Mouse (Mus musculus): Measurements from ENCODE around the gene Rps11. TPM values are rescaled to one million over a fixed set of nuclear protein-coding genes. Genes with fewer than 3 reads are reported as not detected.
"Not testable (repeated sequence)": the region's sequence is repeated elsewhere in the genome, so short reads cannot be mapped to it uniquely, and the experiment has no call there.

The Rps11 gene
- 1,160 and 1,195 TPM in 2 replicates for polyA plus RNA-seq (2016; fragmentation: Nextera tagmentation; extraction: Ambion mirVana)

- Histone ChIP-seq H3K27me3 (no peaks in the 10 kb centered on the region), H3K4me2 (replicated peaks) (peak within 1 kb of the TSS; percentile 86), H3K9ac (replicated peaks) (peak within 1 kb of the TSS; percentile 97), H3K4me3 (peak within 1 kb of the TSS; percentile 88), H3K27ac (replicated peaks) (peak within 1 kb of the TSS; percentile 85), H3K36me3 (peaks cover 65% of the 10 kb centered on the region), H3K9me3 (no peaks in the 10 kb centered on the region), H3K4me1 (peaks cover 54% of the 10 kb centered on the region)
- peak; percentile 80 for ATAC-seq (ENCODE audit: low FRiP score, low read depth)
- under 1% methylated on average over 59 of the region's 59 CpGs for WGBS
Observed at GRCm38 (mm10) chr7:45124224-45125143, at the start of gene Rps11. TSS of gene Rps11 (minus strand) at chr7:45124439.

DNA sequence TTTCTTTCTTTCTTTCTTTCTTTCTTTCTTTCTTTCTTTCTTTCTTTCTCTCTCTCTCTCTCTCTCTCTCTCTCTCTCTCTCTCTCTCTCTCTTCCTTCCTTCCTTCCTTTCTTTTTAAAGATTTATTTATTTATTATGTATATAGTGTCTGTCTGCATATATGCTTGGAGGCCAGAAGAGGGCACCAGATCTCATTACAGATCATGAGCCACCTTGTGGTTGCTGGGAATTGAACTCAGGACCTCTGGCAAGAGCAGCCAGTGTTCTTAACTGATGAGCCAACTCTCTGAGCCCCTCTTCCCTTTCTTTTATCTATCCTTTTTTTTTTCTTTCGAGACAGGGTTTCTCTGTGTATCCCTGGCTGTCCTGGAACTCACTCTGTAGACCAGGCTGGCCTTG, 49.5 kb upstream of the Rps11 start:
- H3K27ac ChIP-seq (replicated peaks); H3K4me2 ChIP-seq (replicated peaks); H3K36me3 ChIP-seq; H3K9ac ChIP-seq (replicated peaks); H3K4me3 ChIP-seq; ATAC-seq (ENCODE audit: low FRiP score, low read depth): not testable (repeated sequence)
- H3K9me3 ChIP-seq: peaks cover 12% of the 10 kb centered on the region; the same call in 1 of the 2 replicates
- peaks cover 17% of the 10 kb centered on the region for H3K4me1 ChIP-seq
- WGBS: 58% methylated on average over 1 of the region's 1 CpGs
- peaks cover 96% of the 10 kb centered on the region for H3K27me3 ChIP-seq

DNA sequence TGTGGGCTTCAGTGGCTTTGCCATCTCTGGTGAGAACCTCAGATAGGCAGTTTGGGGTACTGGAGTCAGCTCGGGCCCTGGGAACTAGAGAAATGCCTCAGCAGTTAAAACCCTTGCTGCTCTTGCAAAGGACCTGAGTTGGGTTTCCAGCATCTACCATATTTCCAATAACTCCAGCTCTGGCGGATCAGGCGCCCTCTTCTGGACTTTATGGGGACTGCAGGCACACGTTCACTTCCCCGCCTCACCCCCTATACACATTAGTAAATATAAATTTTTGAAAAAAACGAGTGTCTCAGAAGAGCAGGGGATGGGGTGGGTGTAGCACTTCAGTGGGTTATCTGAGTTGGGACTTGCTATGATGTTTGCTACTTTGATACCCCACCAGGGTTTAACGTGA, 48.7 kb upstream of the Rps11 start:
- no peak for ATAC-seq (ENCODE audit: low FRiP score, low read depth)
- WGBS: 62% methylated on average over 7 of the region's 7 CpGs
- no peak overlapping the region for H3K27ac ChIP-seq (replicated peaks)

GRCm38 (mm10) chr7:45169495-45169894, 45.3 kb upstream of the Rps11 start:
- Histone ChIP-seq H3K4me3 (no peak overlapping the region), H3K9me3 (peaks cover 12% of the 10 kb centered on the region; the same call in 1 of the 2 replicates), H3K36me3 (no peaks in the 10 kb centered on the region), H3K27ac (replicated peaks) (no peak overlapping the region), H3K9ac (replicated peaks) (no peak overlapping the region), H3K4me2 (replicated peaks) (no peak overlapping the region), H3K27me3 (peaks cover 96% of the 10 kb centered on the region), H3K4me1 (peaks cover 10% of the 10 kb centered on the region; the same call in 1 of the 2 replicates)
- no peak for ATAC-seq (ENCODE audit: low FRiP score, low read depth)
- WGBS: 92% methylated on average over 3 of the region's 3 CpGs

More for the DNA sequence above, 48.7 kb upstream of the Rps11 start:
- Histone ChIP-seq H3K4me2 (replicated peaks) (no peak overlapping the region), H3K9me3 (peaks cover 12% of the 10 kb centered on the region; the same call in 1 of the 2 replicates), H3K4me3 (no peak overlapping the region), H3K9ac (replicated peaks) (no peak overlapping the region), H3K36me3 (no peaks in the 10 kb centered on the region), H3K27me3 (peaks cover 96% of the 10 kb centered on the region), H3K4me1 (peaks cover 21% of the 10 kb centered on the region)

DNA sequence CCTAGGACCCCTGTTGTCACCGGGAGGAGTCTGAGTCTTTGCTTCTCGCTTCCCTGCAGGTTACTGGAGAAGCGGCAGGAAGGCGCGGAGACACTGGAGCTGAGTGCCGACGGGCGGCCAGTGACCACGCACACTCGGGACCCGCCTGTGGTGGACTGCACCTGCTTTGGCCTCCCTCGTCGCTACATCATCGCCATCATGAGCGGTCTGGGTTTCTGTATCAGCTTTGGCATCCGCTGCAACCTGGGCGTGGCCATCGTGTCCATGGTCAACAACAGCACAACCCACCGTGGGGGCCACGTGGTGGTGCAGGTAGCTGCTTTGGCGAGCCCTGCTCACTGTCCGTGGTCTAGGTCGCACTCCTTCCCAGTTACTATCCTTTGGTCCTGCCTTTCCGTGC, 44.4 kb upstream of the Rps11 start:
- ATAC-seq (ENCODE audit: low FRiP score, low read depth): no peak
- peak overlapping the region; percentile 12; the same call in 1 of the 2 replicates for H3K4me2 ChIP-seq (replicated peaks)
- H3K4me1 ChIP-seq: peaks cover 18% of the 10 kb centered on the region
- peaks cover 97% of the 10 kb centered on the region for H3K27me3 ChIP-seq
- no peak overlapping the region for H3K9ac ChIP-seq (replicated peaks)
- no peak overlapping the region for H3K27ac ChIP-seq (replicated peaks)
- no peaks in the 10 kb centered on the region for H3K36me3 ChIP-seq
- no peak overlapping the region for H3K4me3 ChIP-seq
- peaks cover 12% of the 10 kb centered on the region; the same call in 1 of the 2 replicates for H3K9me3 ChIP-seq
- WGBS: 4% methylated on average over 24 of the region's 24 CpGs

DNA sequence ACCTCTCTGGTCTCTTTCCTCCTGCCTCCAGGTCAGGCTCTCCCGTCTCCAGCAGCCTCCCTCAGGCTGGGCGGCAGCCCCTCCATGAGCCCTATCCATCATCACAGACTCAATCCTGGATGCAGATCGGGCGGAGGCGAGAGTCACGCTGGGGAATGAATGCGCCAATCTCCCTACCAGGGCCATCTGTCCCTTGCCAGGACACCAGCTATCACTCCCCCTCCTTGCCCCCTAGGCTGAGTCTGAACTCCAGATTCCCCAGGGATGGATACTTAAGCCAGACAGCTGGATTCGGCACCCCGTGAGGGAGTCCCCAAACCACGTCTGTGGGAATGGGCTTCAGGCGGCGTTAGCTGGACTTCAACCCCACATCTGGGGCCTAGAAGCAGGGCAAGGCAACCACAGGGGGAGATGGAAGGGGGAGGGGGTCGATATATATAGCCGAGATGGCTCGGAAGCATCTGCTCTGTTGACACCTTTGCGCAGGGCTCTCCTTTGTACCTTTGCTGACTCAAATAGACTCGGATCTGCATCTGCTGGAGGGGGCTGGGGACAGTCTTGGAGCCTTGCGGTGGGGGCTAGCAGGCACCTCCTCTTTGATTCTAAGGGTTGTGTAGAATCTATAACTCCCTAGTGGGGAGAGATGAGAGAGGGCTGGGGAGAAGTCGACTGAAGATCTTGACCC, 43.7 kb upstream of the Rps11 start:
- ATAC-seq (ENCODE audit: low FRiP score, low read depth): no peak; the same call in 1 of the 2 replicates
- H3K27me3 ChIP-seq: peaks cover 99% of the 10 kb centered on the region
- H3K9ac ChIP-seq (replicated peaks): no peak overlapping the region
- no peaks in the 10 kb centered on the region for H3K36me3 ChIP-seq
- peaks cover 12% of the 10 kb centered on the region; the same call in 1 of the 2 replicates for H3K9me3 ChIP-seq
- H3K4me2 ChIP-seq (replicated peaks): peak overlapping the region; percentile 12; the same call in 1 of the 2 replicates
- 1% methylated on average over 19 of the region's 19 CpGs for WGBS
- H3K4me1 ChIP-seq: peaks cover 19% of the 10 kb centered on the region
- no peak overlapping the region for H3K27ac ChIP-seq (replicated peaks)
- no peak overlapping the region for H3K4me3 ChIP-seq

- no peaks in the 10 kb centered on the region for H3K36me3 ChIP-seq
- peaks cover 27% of the 10 kb centered on the region for H3K4me1 ChIP-seq
- H3K4me2 ChIP-seq (replicated peaks): no peak overlapping the region
- H3K27me3 ChIP-seq: peaks cover 96% of the 10 kb centered on the region
- peaks cover 12% of the 10 kb centered on the region; the same call in 1 of the 2 replicates for H3K9me3 ChIP-seq
- H3K4me3 ChIP-seq: no peak overlapping the region
- WGBS: 20% methylated on average over 10 of the region's 10 CpGs
- ATAC-seq (ENCODE audit: low FRiP score, low read depth): no peak
- no peak overlapping the region for H3K27ac ChIP-seq (replicated peaks)
- H3K9ac ChIP-seq (replicated peaks): no peak overlapping the region
Observed at GRCm38 (mm10) chr7:45166950-45167401, 42.7 kb upstream of the Rps11 start.

- Histone ChIP-seq H3K27me3 (peaks cover 84% of the 10 kb centered on the region), H3K9ac (replicated peaks) (no peak overlapping the region), H3K4me1 (peaks cover 30% of the 10 kb centered on the region), H3K4me2 (replicated peaks) (no peak overlapping the region), H3K27ac (replicated peaks) (no peak overlapping the region), H3K9me3 (peaks cover 12% of the 10 kb centered on the region; the same call in 1 of the 2 replicates), H3K4me3 (no peak overlapping the region), H3K36me3 (no peaks in the 10 kb centered on the region)
- WGBS: 47% methylated on average over 11 of the region's 11 CpGs
- no peak for ATAC-seq (ENCODE audit: low FRiP score, low read depth)
Observed at GRCm38 (mm10) chr7:45165701-45166100, 41.5 kb upstream of the Rps11 start.

- H3K4me3 ChIP-seq: no peak overlapping the region
- H3K36me3 ChIP-seq: no peaks in the 10 kb centered on the region
- H3K27ac ChIP-seq (replicated peaks): no peak overlapping the region
- H3K4me1 ChIP-seq: peaks cover 30% of the 10 kb centered on the region
- no peak for ATAC-seq (ENCODE audit: low FRiP score, low read depth)
- H3K9ac ChIP-seq (replicated peaks): no peak overlapping the region
- H3K4me2 ChIP-seq (replicated peaks): no peak overlapping the region
- H3K27me3 ChIP-seq: peaks cover 75% of the 10 kb centered on the region
- WGBS: 66% methylated on average over 5 of the region's 5 CpGs
- peaks cover 5% of the 10 kb centered on the region; the same call in 1 of the 2 replicates for H3K9me3 ChIP-seq
Observed at GRCm38 (mm10) chr7:45164833-45165232, 40.6 kb upstream of the Rps11 start.

DNA sequence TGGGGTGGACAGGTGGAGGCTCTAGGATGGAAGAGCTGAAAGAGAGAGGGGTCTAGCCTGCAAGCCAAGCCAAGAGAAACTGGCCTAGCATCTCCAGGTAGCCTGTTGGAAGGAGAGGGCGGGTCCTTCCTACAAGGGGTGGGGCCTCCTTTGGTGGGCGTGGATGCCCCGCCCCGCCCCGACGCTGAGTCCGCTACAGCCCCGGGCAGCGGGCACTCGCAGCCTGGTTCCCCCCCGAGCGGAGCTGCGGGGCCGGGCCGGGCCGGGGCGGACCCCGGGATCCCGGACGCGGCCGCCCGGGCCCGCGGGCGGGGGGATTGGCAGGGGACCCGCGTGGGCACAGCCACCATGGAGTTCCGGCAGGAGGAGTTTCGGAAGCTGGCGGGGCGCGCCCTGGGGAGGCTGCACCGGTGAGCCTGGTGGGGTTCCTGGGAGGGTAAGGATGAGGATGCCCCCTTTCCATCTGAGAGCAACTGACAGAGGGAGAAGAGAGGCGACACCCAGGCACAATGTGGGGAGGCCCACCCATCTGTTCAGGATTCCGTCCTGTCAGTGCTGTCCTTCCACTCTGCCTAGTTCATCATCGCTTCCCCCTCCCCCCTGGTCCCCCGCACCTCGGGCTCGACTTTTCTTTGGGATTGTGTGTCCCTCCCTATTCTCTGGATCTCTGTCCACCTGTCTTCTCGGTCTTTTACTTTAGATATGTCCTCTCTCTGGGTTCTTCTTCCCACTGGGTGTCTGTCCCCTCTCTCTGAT, 39.7 kb upstream of the Rps11 start, which contains the start of gene Slc17a7:
Slc17a7 (plus strand) TSS at position 215 of the 756 bp plus-strand sequence.
- Histone ChIP-seq H3K4me3 (peak within 1 kb of the TSS; percentile 41), H3K36me3 (peaks cover 5% of the 10 kb centered on the region), H3K27ac (replicated peaks) (no peak within 1 kb of the TSS), H3K4me1 (peaks cover 30% of the 10 kb centered on the region), H3K9me3 (no peaks in the 10 kb centered on the region), H3K4me2 (replicated peaks) (peak within 1 kb of the TSS; percentile 61), H3K27me3 (peaks cover 66% of the 10 kb centered on the region), H3K9ac (replicated peaks) (peak within 1 kb of the TSS; percentile 51; the same call in 1 of the 2 replicates)
- 1% methylated on average over 41 of the region's 41 CpGs for WGBS
- ATAC-seq (ENCODE audit: low FRiP score, low read depth): no peak

- Histone ChIP-seq H3K4me3 (no peak overlapping the region; the same call in 1 of the 2 replicates), H3K27ac (replicated peaks) (no peak overlapping the region), H3K9ac (replicated peaks) (no peak overlapping the region), H3K4me2 (replicated peaks) (no peak overlapping the region; the same call in 1 of the 2 replicates), H3K4me1 (peaks cover 24% of the 10 kb centered on the region), H3K27me3 (peaks cover 58% of the 10 kb centered on the region), H3K36me3 (peaks cover 13% of the 10 kb centered on the region), H3K9me3 (no peaks in the 10 kb centered on the region)
- 74% methylated on average over 9 of the region's 9 CpGs for WGBS
- ATAC-seq (ENCODE audit: low FRiP score, low read depth): no peak
Observed at GRCm38 (mm10) chr7:45162996-45163615, 38.9 kb upstream of the Rps11 start.
